Mouse (Mus musculus): ENCODE measurements around the gene Ap4b1. TPM values are rescaled to one million over a fixed set of nuclear protein-coding genes. Genes with fewer than 3 reads are reported as not detected.
A peak's percentile ranks its signal among the peaks of the same experiment; 100 is the strongest.

The Ap4b1 gene
- polyA plus RNA-seq, 1 experiment, result 14.5 TPM

GRCm38 (mm10) chr3:103792566-103792965 is 16.8 kb upstream of the Ap4b1 start:
- Histone ChIP-seq H3ac (ENCODE audit: control insufficient read depth, insufficient read length) (no peak overlapping the region), H3K36me3 (ENCODE audit: control insufficient read depth, insufficient read depth) (no peaks in the 10 kb centered on the region), H3K27me3 (ENCODE audit: control insufficient read depth, insufficient read depth, insufficient read length) (no peaks in the 10 kb centered on the region), H3K4me2 (ENCODE audit: low read depth) (no peak overlapping the region), H3K4me3 (no peak overlapping the region), H3K79me2 (ENCODE audit: control insufficient read depth, insufficient read depth) (peaks cover 32% of the 10 kb centered on the region)
- TF ChIP-seq TCF3 (IDR thresholded peaks at IDR 0.05; ENCODE audit: insufficient read length, low read depth) (no peak), TCF12 (IDR thresholded peaks at IDR 0.05; ENCODE audit: insufficient read depth, poor library complexity, severe bottlenecking) (no peak), POLR2AphosphoS2 (IDR thresholded peaks at IDR 0.05; ENCODE audit: insufficient read length, low read depth) (no peak), CEBPB (IDR thresholded peaks at IDR 0.05; ENCODE audit: insufficient read depth, poor library complexity, severe bottlenecking) (no peak), REST (IDR thresholded peaks at IDR 0.05; ENCODE audit: insufficient read depth, insufficient read length) (no peak)

DNA sequence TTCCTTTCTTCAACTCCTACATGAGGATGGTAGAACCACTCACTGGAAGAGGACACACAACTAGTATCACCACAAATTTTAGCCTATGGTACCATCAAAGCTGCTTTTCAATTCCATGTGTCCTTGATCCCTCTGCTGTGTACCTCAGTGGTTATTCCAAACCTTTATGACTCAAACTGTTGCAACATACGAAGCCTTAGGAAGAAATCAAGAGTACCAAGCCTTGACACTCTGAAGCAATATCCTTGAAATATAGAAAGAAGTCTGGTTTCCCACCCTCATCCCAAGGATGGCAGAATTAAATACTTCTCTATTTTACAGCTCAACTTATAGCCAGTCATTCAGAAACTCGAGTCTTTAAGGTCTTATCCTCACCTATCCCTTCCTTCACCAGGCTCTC is 12.9 kb upstream of the Ap4b1 start:
- Histone ChIP-seq H3ac (ENCODE audit: control insufficient read depth, insufficient read length) (no peak overlapping the region), H3K4me2 (ENCODE audit: low read depth) (peak overlapping the region; percentile 2), H3K36me3 (ENCODE audit: control insufficient read depth, insufficient read depth) (no peaks in the 10 kb centered on the region), H3K4me3 (no peak overlapping the region), H3K27me3 (ENCODE audit: control insufficient read depth, insufficient read depth, insufficient read length) (no peaks in the 10 kb centered on the region), H3K79me2 (ENCODE audit: control insufficient read depth, insufficient read depth) (no peaks in the 10 kb centered on the region)
- no peak for TF ChIP-seq MAX (IDR thresholded peaks at IDR 0.05; ENCODE audit: low read depth)
- peak; percentile 65; the same call in 1 of the 2 replicates for TF ChIP-seq CEBPB (IDR thresholded peaks at IDR 0.05; ENCODE audit: insufficient read depth, poor library complexity, severe bottlenecking)

DNA sequence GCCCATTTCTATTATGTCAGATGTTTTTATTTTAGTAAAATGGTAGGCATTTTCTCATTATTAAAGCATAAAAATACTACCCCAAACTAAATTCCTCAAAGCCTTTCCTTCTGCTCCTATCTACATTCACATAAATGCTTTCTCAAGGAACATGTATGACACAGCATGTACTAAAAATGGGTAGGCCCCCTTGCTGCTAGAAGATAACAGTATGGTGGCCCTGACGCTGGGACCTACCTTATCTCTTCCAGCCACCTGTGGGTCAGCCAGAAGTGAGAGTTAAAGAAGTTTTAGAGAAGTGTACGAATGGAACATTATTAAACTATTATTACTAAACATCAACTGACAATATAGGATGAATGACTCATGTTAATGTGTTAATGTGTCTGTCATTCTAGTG is 9.8 kb upstream of the Ap4b1 start:
- peaks cover 16% of the 10 kb centered on the region for H3K36me3 ChIP-seq (ENCODE audit: control insufficient read depth, insufficient read depth)
- H3K4me2 ChIP-seq (ENCODE audit: low read depth), result no peak overlapping the region
- no peak for TF ChIP-seq E2F4 (IDR thresholded peaks at IDR 0.05; ENCODE audit: insufficient read depth)
- TF ChIP-seq USF1 (IDR thresholded peaks at IDR 0.05; ENCODE audit: low read depth), result no peak
- no peak for TF ChIP-seq REST (IDR thresholded peaks at IDR 0.05; ENCODE audit: insufficient read depth, insufficient read length)
- TF ChIP-seq SRF (IDR thresholded peaks at IDR 0.05; ENCODE audit: control insufficient read depth, insufficient read length, low read depth), result no peak
- no peak for TF ChIP-seq MYOG (IDR thresholded peaks at IDR 0.05; ENCODE audit: control insufficient read depth in 1 of 3, insufficient read depth in 1 of 3, insufficient read length in 2 of 3, low read depth in 2 of 3)
- TF ChIP-seq MYOD1 (IDR thresholded peaks at IDR 0.05; ENCODE audit: control insufficient read depth in 1 of 3, insufficient read length in 2 of 3, low read depth in 2 of 3), result no peak
- TF ChIP-seq POLR2AphosphoS2 (IDR thresholded peaks at IDR 0.05; ENCODE audit: insufficient read length, low read depth), result no peak
- TF ChIP-seq CEBPB (IDR thresholded peaks at IDR 0.05; ENCODE audit: insufficient read depth, poor library complexity, severe bottlenecking), result no peak
- TF ChIP-seq POLR2A (IDR thresholded peaks at IDR 0.05; ENCODE audit: insufficient read length, low read depth), result no peak
- no peak for TF ChIP-seq TCF12 (IDR thresholded peaks at IDR 0.05; ENCODE audit: insufficient read depth, poor library complexity, severe bottlenecking)
- no peak for TF ChIP-seq MAX (IDR thresholded peaks at IDR 0.05; ENCODE audit: low read depth)
- no peak for TF ChIP-seq TCF3 (IDR thresholded peaks at IDR 0.05; ENCODE audit: insufficient read length, low read depth)
- H3K79me2 ChIP-seq (ENCODE audit: control insufficient read depth, insufficient read depth), result no peaks in the 10 kb centered on the region
- H3K27me3 ChIP-seq (ENCODE audit: control insufficient read depth, insufficient read depth, insufficient read length), result no peaks in the 10 kb centered on the region
- no peak overlapping the region for H3K4me3 ChIP-seq
- no peak overlapping the region for H3ac ChIP-seq (ENCODE audit: control insufficient read depth, insufficient read length)

- Histone ChIP-seq H3K4me3 (no peak overlapping the region), H3K4me2 (ENCODE audit: low read depth) (no peak overlapping the region), H3K36me3 (ENCODE audit: control insufficient read depth, insufficient read depth) (peaks cover 22% of the 10 kb centered on the region), H3ac (ENCODE audit: control insufficient read depth, insufficient read length) (no peak overlapping the region), H3K79me2 (ENCODE audit: control insufficient read depth, insufficient read depth) (no peaks in the 10 kb centered on the region), H3K27me3 (ENCODE audit: control insufficient read depth, insufficient read depth, insufficient read length) (no peaks in the 10 kb centered on the region)
- peak in 2 of 3 experiments; percentile 23 to 42 for TF ChIP-seq MYOD1 (IDR thresholded peaks at IDR 0.05; ENCODE audit: control insufficient read depth in 1 of 3, insufficient read length in 2 of 3, low read depth in 2 of 3)
- TF ChIP-seq REST (IDR thresholded peaks at IDR 0.05; ENCODE audit: insufficient read depth, insufficient read length), result no peak
- TF ChIP-seq MYOG (IDR thresholded peaks at IDR 0.05; ENCODE audit: control insufficient read depth in 1 of 3, insufficient read depth in 1 of 3, insufficient read length in 2 of 3, low read depth in 2 of 3), result peak in 1 of 3 experiments; percentile 67
Observed at GRCm38 (mm10) chr3:103801631-103802531, 7.4 kb upstream of the Ap4b1 start.

GRCm38 (mm10) chr3:103802861-103803260 is 6.5 kb upstream of the Ap4b1 start:
- TF ChIP-seq MAX (IDR thresholded peaks at IDR 0.05; ENCODE audit: low read depth) (no peak), CEBPB (IDR thresholded peaks at IDR 0.05; ENCODE audit: insufficient read depth, poor library complexity, severe bottlenecking) (no peak)
- Histone ChIP-seq H3K79me2 (ENCODE audit: control insufficient read depth, insufficient read depth) (no peaks in the 10 kb centered on the region), H3K4me3 (no peak overlapping the region), H3K27me3 (ENCODE audit: control insufficient read depth, insufficient read depth, insufficient read length) (no peaks in the 10 kb centered on the region), H3ac (ENCODE audit: control insufficient read depth, insufficient read length) (no peak overlapping the region), H3K36me3 (ENCODE audit: control insufficient read depth, insufficient read depth) (peaks cover 22% of the 10 kb centered on the region), H3K4me2 (ENCODE audit: low read depth) (no peak overlapping the region)

All from myocyte (in vitro differentiated cells).